Mouse (Mus musculus) E14TG2a.4 (cell line): ENCODE measurements around the gene Gramd2.

Experiments
- CTCF ChIP-seq: conservative IDR thresholded peaks from 2 replicates; pipeline ENCODE4 v1.5.1; 2014; ENCODE audit warnings: low read length
- NANOG ChIP-seq: IDR thresholded peaks from 2 replicates; pipeline ENCODE4 v1.6.1; 2014; ENCODE audit warnings: borderline replicate concordance, low read length, mixed read lengths
- POU5F1 ChIP-seq: IDR thresholded peaks from 2 replicates; pipeline ENCODE4 v1.6.1; 2014; ENCODE audit warnings: low read length, borderline replicate concordance

GRCm38 (mm10) chr9:59733075-59733474 is 53.1 kb downstream of the Gramd2 start:
- TF ChIP-seq CTCF (no peak), NANOG (no peak), POU5F1 (no peak)
